Mouse (Mus musculus): ENCODE results near the gene Ndufa3. TPM values are rescaled to one million over a fixed set of nuclear protein-coding genes. Genes with fewer than 3 reads are reported as not detected.
A peak's percentile ranks its signal among the peaks of the same experiment; 100 is the strongest.

Ndufa3 gene
- polyA plus RNA-seq, 1 experiment = 303 TPM

DNA sequence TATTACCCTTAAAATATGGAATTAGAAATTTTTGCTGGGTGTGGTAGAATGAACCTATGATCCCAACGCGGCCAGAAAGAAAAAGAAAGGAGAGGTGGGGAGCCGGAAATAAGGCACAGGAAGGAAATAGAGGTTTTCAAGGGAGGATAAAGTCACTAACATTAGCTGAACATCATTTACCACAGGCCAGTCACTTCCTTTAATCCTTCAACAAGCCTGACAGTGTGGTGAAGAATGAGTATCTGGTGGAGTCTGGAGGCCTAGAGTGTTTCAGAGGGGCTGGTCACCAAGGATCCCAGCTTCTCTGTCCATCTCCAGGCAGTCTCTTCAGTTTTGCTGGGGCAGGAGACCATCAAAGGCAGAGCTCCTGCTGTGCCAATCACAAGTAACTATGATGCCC is 6.7 kb upstream of the Ndufa3 start:
- DNase-seq (ENCODE audit: low spot score) = no peak

GRCm38 (mm10) chr7:3611006-3611405 is 6.2 kb upstream of the Ndufa3 start:
- DNase-seq (ENCODE audit: low spot score) = no peak

- no peak for DNase-seq (ENCODE audit: low spot score)
Observed at GRCm38 (mm10) chr7:3614021-3614420, 3.2 kb upstream of the Ndufa3 start.

DNA sequence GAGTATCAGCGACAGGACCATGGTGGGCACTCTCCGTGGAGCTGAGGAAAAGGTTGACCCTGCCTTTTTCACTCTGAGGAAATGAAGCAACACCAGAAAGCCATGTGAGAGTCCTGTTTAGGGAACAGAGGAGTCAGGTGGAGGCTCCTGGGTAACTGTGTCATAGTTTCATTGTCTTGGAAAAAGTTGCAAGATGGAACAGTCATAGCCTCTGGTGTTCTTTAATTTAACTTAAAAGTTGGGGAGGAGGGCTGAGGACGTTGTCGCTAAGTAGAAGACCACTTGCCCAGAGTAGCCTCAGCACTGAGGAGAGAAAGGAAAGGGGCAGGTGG is 1.1 kb upstream of the Ndufa3 start, which contains the start of gene Oscar:
Gene Oscar, minus strand, starts transcription at position 101 of the 332 bp plus-strand sequence.
- no peak for DNase-seq (ENCODE audit: low spot score)

DNA sequence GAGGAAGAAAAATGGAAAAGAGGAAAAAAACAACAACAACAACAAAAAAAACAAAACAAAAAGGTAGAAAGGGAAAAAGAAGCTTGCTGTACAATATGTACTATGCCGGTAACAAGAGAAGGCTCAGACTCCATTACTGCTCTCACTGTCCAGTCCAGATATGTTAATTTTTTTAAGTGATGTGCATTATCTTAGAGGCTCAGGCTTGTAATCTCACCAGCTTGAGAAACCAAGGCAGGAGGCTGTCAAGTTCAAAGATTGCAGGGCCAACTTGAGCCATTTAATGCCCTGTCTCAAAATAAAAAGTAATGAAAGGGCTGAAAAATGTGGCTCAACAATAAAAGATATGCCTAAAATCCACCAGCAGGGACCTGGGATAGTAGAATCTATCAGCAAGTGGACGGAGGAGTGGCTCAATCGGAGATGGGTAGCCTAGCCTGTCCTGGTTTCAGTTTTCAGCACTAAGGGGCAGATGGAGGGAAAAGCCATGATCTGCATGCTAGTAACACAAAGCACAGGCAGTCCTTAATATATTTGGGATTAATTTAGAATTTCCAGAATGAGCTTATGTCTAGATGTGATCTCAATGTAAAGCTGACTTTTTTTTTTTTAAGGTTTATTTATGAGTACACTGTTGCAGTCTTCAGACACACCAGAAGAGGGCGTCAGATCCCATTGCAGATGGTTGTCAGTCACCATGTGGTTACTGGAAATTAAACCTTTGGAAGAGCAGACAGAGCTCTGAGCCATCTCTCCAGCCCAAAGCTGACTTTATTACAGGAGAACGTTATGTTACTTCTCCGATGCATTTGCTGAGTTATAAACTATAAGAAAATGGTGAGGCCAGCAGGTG is 558 bp upstream of the Ndufa3 start:
- no peak for DNase-seq (ENCODE audit: low spot score)

- no peak for DNase-seq (ENCODE audit: low spot score)
Observed at GRCm38 (mm10) chr7:3629030-3629429, 11.9 kb downstream of the Ndufa3 start.

DNA sequence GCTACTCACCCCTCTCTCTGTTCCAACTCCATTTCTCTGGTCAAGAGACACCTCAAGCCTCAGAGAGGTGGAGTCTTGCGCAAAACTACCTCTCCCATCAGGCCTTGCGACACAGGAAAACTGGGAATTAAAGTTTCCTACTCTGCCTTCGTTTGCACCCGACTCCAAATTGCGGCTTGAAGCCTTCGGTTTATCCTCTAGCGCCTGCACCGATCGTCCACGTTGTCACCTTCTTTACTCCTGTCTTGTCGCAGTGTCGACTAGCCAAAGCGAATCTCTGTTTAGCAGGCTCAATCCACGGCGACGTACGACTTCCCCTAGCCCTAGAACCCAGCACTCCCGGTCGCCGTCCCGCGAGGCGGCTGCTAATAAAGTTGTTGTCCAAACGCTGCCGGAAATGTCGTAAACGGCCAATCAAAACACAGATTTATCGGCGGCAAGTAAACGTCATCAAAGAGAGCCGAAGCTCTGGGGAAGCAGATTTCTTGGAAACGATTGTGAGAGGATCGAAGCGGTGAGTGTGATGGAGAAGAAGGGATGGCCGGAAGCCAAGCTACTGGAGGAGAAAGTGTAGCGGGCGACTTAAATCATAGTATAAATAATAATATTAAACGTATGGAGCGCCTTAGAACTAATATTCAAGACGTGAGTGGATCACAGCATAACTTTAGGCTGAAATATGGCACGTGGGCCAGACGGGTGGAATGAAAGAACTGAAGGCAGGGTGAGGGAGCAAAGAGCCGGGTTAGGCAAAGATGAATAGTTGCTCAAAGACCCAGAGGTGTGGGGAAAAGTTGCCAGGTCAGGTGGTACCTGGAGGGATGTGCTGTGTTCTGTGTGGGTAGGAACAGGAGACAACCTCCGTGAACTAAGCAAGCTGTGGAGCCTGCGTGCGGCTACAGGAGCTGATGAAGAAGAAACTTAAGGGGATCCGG is 12.6 kb downstream of the Ndufa3 start, which contains the start of the genes Tfpt and Prpf31:
Gene Tfpt, minus strand, starts transcription at position 387 of the 935 bp plus-strand sequence.
Gene Prpf31, plus strand, starts transcription at position 443 of the 935 bp plus-strand sequence.
- DNase-seq (ENCODE audit: low spot score) = peak; percentile 89

- DNase-seq (ENCODE audit: low spot score) = no peak
Observed at GRCm38 (mm10) chr7:3630478-3630815, 13.3 kb downstream of the Ndufa3 start.

- DNase-seq (ENCODE audit: low spot score) = no peak
Observed at GRCm38 (mm10) chr7:3643412-3643811, 26.2 kb downstream of the Ndufa3 start.

DNA sequence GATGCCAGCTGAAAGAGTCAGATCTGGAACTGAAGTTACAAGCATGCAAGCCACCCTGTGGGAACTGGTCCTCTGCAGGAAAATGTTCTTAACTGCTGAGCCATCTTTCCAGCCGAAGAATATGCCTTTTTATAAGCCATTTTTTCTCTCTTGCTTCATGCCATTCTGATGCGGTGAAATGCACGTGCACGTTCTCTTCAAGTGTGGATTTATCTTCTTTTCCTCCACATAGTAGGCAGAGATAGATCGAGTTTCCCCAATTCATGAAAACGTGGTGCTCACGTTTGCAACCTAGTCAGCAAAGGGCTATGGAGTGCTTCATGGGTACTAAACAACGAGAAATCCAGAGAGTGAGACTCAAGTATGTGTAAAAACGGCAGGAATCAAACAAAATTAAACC is 26.7 kb downstream of the Ndufa3 start:
- no peak for DNase-seq (ENCODE audit: low spot score)

DNA sequence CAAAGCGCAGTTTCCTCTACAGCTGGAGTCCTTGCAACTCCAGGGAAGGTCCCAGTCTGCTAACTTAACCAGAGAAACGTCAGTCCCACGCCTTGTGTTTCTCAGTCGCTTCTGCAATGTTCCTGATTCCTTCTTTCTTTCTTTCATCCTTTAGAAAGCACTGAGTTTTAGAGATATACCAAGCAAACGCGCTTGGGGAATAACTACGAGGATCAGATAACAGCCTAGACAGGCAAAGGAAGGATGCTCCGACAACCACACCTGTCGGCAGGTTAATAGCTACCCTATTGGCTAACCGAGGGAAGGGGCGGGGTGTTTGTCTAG is 27.1 kb downstream of the Ndufa3 start:
- no peak for DNase-seq (ENCODE audit: low spot score)

GRCm38 (mm10) chr7:3644672-3645487 is 27.7 kb downstream of the Ndufa3 start, which contains the start of gene Cnot3:
TSS of gene Cnot3 (plus strand) at chr7:3645268.
- peak; percentile 91 for DNase-seq (ENCODE audit: low spot score)

DNA sequence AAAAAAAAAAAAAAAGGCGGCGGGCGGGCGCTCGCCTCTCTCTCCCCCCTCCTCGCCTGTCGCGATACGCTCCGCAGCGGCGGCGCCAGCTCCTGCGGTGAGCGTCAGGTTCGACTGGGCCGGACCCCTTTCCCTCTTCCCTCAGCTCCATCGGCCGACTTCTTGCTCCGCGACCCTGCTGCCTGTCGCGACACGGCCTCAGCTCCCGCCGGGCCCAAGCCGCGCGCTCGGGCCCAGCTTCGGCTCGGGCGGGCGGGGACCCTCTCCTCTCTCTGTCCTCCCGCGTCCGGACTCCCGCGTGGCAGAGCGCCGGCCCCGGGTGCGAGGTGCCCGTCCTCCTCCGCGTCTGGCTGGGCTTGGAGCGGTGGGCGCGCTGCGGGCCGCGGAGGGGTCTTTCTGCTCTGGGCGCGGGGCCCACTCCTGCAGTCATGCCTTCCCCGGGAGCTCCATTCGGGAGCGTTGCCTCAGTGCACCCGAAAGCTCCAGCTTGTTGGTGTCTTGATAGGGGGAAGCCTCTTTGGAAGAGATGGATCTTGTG is 28.4 kb downstream of the Ndufa3 start:
- no peak for DNase-seq (ENCODE audit: low spot score)

- DNase-seq (ENCODE audit: low spot score) = no peak
Observed at GRCm38 (mm10) chr7:3646188-3646587, 29.0 kb downstream of the Ndufa3 start.

- no peak for DNase-seq (ENCODE audit: low spot score)
Observed at GRCm38 (mm10) chr7:3646641-3647040, 29.5 kb downstream of the Ndufa3 start.

GRCm38 (mm10) chr7:3656966-3657365 is 39.8 kb downstream of the Ndufa3 start:
- DNase-seq (ENCODE audit: low spot score) = no peak

GRCm38 (mm10) chr7:3658578-3658977 is 41.4 kb downstream of the Ndufa3 start:
- no peak for DNase-seq (ENCODE audit: low spot score)

DNA sequence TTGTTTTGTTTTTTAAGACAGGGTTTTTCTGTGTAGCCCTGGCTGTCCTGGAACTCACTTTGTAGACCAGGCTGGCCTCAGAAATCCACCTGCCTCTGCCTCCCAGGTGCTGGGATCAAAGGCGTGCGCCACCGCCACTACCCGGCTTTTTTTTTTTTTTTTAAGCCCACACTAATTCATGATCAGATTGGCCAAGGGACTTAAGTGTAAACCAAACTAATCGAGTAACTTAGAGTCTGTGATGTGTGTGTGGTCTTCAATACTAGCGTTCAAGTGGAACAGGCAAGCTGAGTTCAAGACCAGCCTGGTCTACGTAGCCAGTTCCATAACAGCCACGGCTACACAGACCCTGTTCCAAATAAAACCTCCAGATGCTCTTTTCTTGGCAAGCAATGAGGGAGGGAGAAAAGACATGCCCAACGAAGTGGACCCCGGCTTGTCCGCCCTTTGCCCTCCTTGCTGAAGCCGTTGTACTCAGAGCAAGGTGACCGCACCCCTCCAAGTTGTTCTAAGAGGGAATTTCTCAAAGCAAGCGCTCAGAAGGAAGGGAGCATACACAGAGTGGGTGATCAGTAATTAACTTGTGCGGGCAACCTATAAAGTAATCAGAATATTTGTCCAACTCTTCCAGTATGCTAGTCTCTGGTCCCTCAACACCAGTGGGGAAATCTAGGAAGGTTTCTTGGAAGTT is 47.5 kb downstream of the Ndufa3 start:
- DNase-seq (ENCODE audit: low spot score) = no peak

DNA sequence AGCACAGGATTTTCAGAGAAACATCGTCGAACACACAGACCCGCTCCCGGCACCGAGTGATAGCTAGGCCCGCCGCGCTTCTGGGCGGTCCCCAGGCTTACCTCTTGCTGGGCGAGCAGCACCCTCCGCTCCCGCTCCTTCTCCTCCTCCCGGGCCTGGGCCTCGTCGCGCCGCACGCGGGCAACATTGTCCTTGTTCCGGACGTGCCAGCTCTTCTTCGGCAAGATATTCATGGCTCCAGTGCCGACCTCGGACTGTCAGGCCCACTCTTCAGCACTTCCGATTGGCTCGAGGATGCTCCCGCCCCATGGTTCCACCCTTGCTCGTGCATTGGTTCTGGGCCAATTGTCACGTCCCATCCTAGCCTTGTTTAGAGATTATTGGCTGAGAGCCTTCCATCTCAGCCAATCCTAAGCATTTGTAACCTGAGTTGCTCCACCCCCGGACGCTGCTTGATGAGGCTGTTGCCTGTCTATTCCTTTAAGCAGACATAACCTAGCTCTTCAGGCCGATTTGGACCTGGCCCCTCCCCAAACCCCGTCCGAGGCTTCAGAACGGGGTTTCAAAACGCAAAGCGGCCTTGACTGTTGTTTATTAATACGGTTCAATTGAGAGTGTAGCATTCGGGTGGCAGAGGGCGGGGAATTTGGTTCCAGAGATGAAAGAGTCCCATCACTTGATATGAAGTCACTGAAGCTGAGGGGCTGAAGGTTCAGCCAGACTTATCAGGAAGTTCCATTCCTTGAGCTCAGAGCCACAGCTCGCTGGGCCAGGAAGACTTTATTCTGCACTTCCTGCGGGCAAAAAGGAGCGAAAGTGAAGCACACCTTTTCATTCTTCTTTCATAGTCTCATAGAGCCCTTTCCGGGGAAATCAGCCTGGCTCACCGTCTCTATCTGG is 48.3 kb downstream of the Ndufa3 start, which contains the start of gene Leng1:
Gene Leng1, minus strand, starts transcription at position 626 of the 900 bp plus-strand sequence.
- peak; percentile 86 for DNase-seq (ENCODE audit: low spot score)

DNA sequence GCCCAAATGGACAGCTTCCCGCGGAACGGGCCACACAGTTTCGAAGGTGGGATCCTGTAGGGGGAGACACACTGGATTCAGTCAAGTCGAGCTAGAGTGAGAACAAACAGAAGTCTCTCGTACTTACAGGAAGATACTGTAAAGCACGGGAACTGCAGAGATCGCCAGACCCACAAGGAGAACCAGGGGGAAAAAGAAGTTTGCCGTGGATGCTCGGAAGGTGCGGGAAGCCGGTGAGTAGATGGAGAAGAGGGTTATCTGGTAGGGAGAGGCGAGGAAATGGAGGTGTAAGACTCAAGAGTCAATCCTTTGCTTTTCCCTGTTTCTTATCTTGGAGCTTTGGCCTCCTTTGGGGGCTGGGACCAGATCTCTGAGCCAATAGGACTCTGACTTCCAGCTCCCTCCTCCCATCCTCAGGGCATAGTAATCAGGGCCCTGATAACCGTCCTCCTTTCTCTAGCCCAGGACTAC is 49.8 kb downstream of the Ndufa3 start:
- no peak for DNase-seq (ENCODE audit: low spot score)
